Comparison of ENCODE assay signal across 9 mouse cellular contexts in the genomic region with DNA sequence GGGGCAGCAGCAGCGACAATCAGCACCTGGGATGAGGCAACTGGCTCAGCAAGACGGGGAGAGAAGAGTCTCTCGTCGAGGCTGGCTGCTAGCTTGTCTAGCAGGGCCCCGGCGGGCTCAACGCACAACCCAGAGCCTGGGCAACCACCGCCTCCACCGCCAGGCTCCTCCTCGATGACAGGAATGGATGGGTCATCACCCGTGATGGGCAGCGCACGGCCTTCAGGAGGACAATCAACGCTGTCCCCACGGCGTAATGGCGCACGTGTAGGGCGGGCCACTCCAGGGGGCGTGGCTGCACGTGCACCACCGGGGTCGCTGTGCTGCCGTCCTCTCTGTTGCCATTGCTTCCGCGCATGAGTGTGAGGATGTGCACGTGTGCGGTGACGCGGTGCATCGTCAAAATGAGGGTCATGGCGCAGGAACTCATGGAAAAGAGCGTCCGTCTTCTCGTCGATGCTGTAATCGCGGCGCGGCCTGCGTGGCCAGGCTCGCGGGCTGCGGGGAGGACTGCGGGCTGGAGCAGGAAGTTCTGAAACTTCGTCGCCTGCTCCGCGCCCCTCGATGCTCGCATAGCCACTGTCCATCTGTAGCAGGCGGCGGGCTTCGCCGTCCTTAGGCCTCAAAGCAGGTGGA. TPM values are rescaled to one million over a fixed set of nuclear protein-coding genes. Genes with fewer than 3 reads are reported as not detected.
A peak's percentile ranks its signal among the peaks of the same experiment; 100 is the strongest.
DNase-seq lines count a peak whose midpoint lies in the region; ATAC-seq and TF ChIP-seq lines count a peak whose summit lies in the region.
"Had no signal": no experiment of that assay in that cellular context is flagged by ENCODE, and none has a peak within 500 bp of the region (broad histone marks: within the 10 kb centered on the region; RNA-seq: fewer than 3 reads in every experiment).

No protein-coding gene starts in this region.

- H3K4me3 ChIP-seq in heart, embryonic 13.5 days: peak overlapping the region; percentile 20
- peak overlapping the region; percentile 0; the same call in 1 of the 2 replicates for H3K4me3 ChIP-seq in G1E (ENCODE audit: low read depth, low read length)
- no peak overlapping the region for H3K4me3 ChIP-seq in hindbrain, postnatal 0 days (ENCODE audit: low read length)
- 0 out of 2 replicates have a peak overlapping the region, but pooled peaks have one; percentile 8 for H3K4me3 ChIP-seq in midbrain, embryonic 15.5 days

- no peaks in the 10 kb centered on the region for H3K9me3 ChIP-seq in heart, embryonic 13.5 days
- peaks cover 7% of the 10 kb centered on the region; the same call in 1 of the 2 replicates for H3K9me3 ChIP-seq in G1E (replicated peaks)
- no peaks in the 10 kb centered on the region for H3K9me3 ChIP-seq in hindbrain, postnatal 0 days (ENCODE audit: low read length)
- H3K9me3 ChIP-seq in midbrain, embryonic 15.5 days: no peaks in the 10 kb centered on the region

- H3K4me2 ChIP-seq in heart, embryonic 13.5 days: peak overlapping the region; percentile 55
- 0 out of 2 replicates have a peak overlapping the region, but pooled peaks have one; percentile 16 for H3K4me2 ChIP-seq in hindbrain, postnatal 0 days (ENCODE audit: low read depth, low read length)
- H3K4me2 ChIP-seq in midbrain, embryonic 15.5 days: peak overlapping the region; percentile 12

- WGBS in heart, embryonic 13.5 days: 24% methylated on average over 55 of the region's 55 CpGs
- WGBS in hindbrain, postnatal 0 days: 16% methylated on average over 55 of the region's 55 CpGs
- WGBS in midbrain, embryonic 15.5 days: 14% methylated on average over 55 of the region's 55 CpGs

- no peak for DNase-seq in heart, postnatal 4 days
- no peak for DNase-seq in G1E (ENCODE audit: low spot score)
- peak; percentile 77 for DNase-seq in embryo, embryonic 11 days
- DNase-seq in hindbrain, postnatal 0 days (ENCODE audit: low spot score): peak; percentile 86
- DNase-seq in gastrocnemius, postnatal 14 days: no peak
- no peak for DNase-seq in spleen, adult 12 weeks (ENCODE audit: low spot score)

- H3K27me3 ChIP-seq in heart, embryonic 13.5 days (replicated peaks): peaks cover 27% of the 10 kb centered on the region
- H3K27me3 ChIP-seq in G1E (ENCODE audit: insufficient read depth, low read length): no peaks in the 10 kb centered on the region; the same call in 1 of the 2 replicates
- H3K27me3 ChIP-seq in hindbrain, postnatal 0 days (ENCODE audit: insufficient read depth, low read length): no peaks in the 10 kb centered on the region
- H3K27me3 ChIP-seq in midbrain, embryonic 15.5 days (replicated peaks): no peaks in the 10 kb centered on the region
- H3K27me3 ChIP-seq: Patski had no signal

- H3K27ac ChIP-seq in heart, embryonic 13.5 days (replicated peaks): no peak overlapping the region
- H3K27ac ChIP-seq in hindbrain, postnatal 0 days: peak overlapping the region; percentile 67
- H3K27ac ChIP-seq in midbrain, embryonic 15.5 days: peak overlapping the region; percentile 2; the same call in 1 of the 2 replicates

- no peak for ATAC-seq in heart, embryonic 13.5 days (ENCODE audit: extremely low read depth, insufficient number of reproducible peaks, low FRiP score, low TSS enrichment)
- no peak for ATAC-seq in G1E (ENCODE audit: extremely low read depth, insufficient number of reproducible peaks, low FRiP score, poor library complexity, severe bottlenecking)
- ATAC-seq in hindbrain, postnatal 0 days: peak; percentile 74
- ATAC-seq in midbrain, embryonic 15.5 days (replicated peaks): peak; percentile 62
- ATAC-seq: Patski had no signal

- intact Hi-C loops in gastrocnemius, postnatal 14 days (cut with DNase I; ENCODE audit: low total_unique reads): no loop called here

- H3K36me3 ChIP-seq in heart, embryonic 13.5 days: peaks cover 72% of the 10 kb centered on the region
- peaks cover 100% of the 10 kb centered on the region for H3K36me3 ChIP-seq in G1E (replicated peaks)
- H3K36me3 ChIP-seq in hindbrain, postnatal 0 days (ENCODE audit: insufficient read depth, low read length): peaks cover 67% of the 10 kb centered on the region
- H3K36me3 ChIP-seq in midbrain, embryonic 15.5 days (replicated peaks): peaks cover 75% of the 10 kb centered on the region

- H3K4me1 ChIP-seq in heart, embryonic 13.5 days: peaks cover 33% of the 10 kb centered on the region
- peaks cover 46% of the 10 kb centered on the region for H3K4me1 ChIP-seq in G1E (ENCODE audit: insufficient read depth, low read depth, low read length)
- peaks cover 3% of the 10 kb centered on the region; the same call in 1 of the 2 replicates for H3K4me1 ChIP-seq in hindbrain, postnatal 0 days (ENCODE audit: insufficient read depth, low read length)
- H3K4me1 ChIP-seq in midbrain, embryonic 15.5 days: peaks cover 22% of the 10 kb centered on the region

- H3K9ac ChIP-seq in heart, embryonic 13.5 days: peak overlapping the region; percentile 59
- no peak overlapping the region for H3K9ac ChIP-seq in hindbrain, postnatal 0 days (replicated peaks; ENCODE audit: low read length)
- H3K9ac ChIP-seq in midbrain, embryonic 15.5 days: no peak overlapping the region

- no peak for TF ChIP-seq CTCF in G1E (IDR thresholded peaks at IDR 0.05; ENCODE audit: low read depth, low read length)
- peak; percentile 44; the same call in 1 of the 2 replicates for TF ChIP-seq CTCF in hindbrain, postnatal 0 days (IDR thresholded peaks at IDR 0.05; ENCODE audit: low read depth)

RNA-seq across cellular contexts. Expression of gene Atp5d, which starts 7.0 kb away (rescaled TPM):
- 808 and 893 TPM in 2 replicates for polyA plus RNA-seq in heart, embryonic 13.5 days (2015; fragmentation: Nextera tagmentation; extraction: Ambion mirVana)
- total RNA-seq in heart, postnatal 4 days (2021): 1,000 to 10,000 TPM in 1 of 2 experiments, 100 to 1,000 TPM in 1; 966 to 1,003 TPM
- total RNA-seq in G1E (2014; fragmentation: Nextera tagmentation) (248 and 258 TPM in 2 replicates), G1E (2017) (81.9 and 82.7 TPM in 2 replicates)
- 1,539 and 1,678 TPM in 2 replicates for polyA plus RNA-seq in G1E (2012)
- total RNA-seq in hindbrain, postnatal 0 days (2014; rRNA removed): 273 and 303 TPM in 2 replicates
- polyA plus RNA-seq in hindbrain, postnatal 0 days (2015; fragmentation: Nextera tagmentation; extraction: Ambion mirVana): 733 and 736 TPM in 2 replicates
- polyA plus RNA-seq in midbrain, embryonic 15.5 days (2015; fragmentation: Nextera tagmentation; extraction: Ambion mirVana): 444 and 468 TPM in 2 replicates
- total RNA-seq in gastrocnemius, postnatal 14 days (2021): 100 to 1,000 TPM; 657 to 736 TPM

RNA-seq across cellular contexts. Expression of gene Cbarp, which starts 9.2 kb away (rescaled TPM):
- 1.6 and 2.5 TPM in 2 replicates for polyA plus RNA-seq in heart, embryonic 13.5 days (2015; fragmentation: Nextera tagmentation; extraction: Ambion mirVana)
- 1 to 10 TPM; 3.7 to 5.1 TPM for total RNA-seq in heart, postnatal 4 days (2021)
- total RNA-seq in G1E (2014; fragmentation: Nextera tagmentation) (67.2 and 74.4 TPM in 2 replicates), G1E (2017) (3.7 and 5.5 TPM in 2 replicates)
- 66.6 and 73.9 TPM in 2 replicates for polyA plus RNA-seq in G1E (2012)
- total RNA-seq in hindbrain, postnatal 0 days (2014; rRNA removed): 270 and 288 TPM in 2 replicates
- polyA plus RNA-seq in hindbrain, postnatal 0 days (2015; fragmentation: Nextera tagmentation; extraction: Ambion mirVana): 95.5 and 106 TPM in 2 replicates
- polyA plus RNA-seq in midbrain, embryonic 15.5 days (2015; fragmentation: Nextera tagmentation; extraction: Ambion mirVana): 65.7 and 66.9 TPM in 2 replicates
- 1 to 10 TPM; 1.6 TPM for total RNA-seq in gastrocnemius, postnatal 14 days (2021)

RNA-seq across cellular contexts. Expression of gene Stk11, which starts 15.8 kb away (rescaled TPM):
- 12.0 and 13.0 TPM in 2 replicates for polyA plus RNA-seq in heart, embryonic 13.5 days (2015; fragmentation: Nextera tagmentation; extraction: Ambion mirVana)
- 10 to 100 TPM; 98.7 to 99.9 TPM for total RNA-seq in heart, postnatal 4 days (2021)
- total RNA-seq in G1E (2014; fragmentation: Nextera tagmentation) (138 and 172 TPM in 2 replicates), G1E (2017) (150 and 154 TPM in 2 replicates)
- 161 and 170 TPM in 2 replicates for polyA plus RNA-seq in G1E (2012)
- 86.4 and 86.6 TPM in 2 replicates for total RNA-seq in hindbrain, postnatal 0 days (2014; rRNA removed)
- 13.9 and 15.0 TPM in 2 replicates for polyA plus RNA-seq in hindbrain, postnatal 0 days (2015; fragmentation: Nextera tagmentation; extraction: Ambion mirVana)
- polyA plus RNA-seq in midbrain, embryonic 15.5 days (2015; fragmentation: Nextera tagmentation; extraction: Ambion mirVana): 19.6 and 20.5 TPM in 2 replicates
- total RNA-seq in gastrocnemius, postnatal 14 days (2021): 10 to 100 TPM; 87.6 to 98.0 TPM

RNA-seq across cellular contexts. Expression of gene Midn, which starts 16.6 kb away (rescaled TPM):
- polyA plus RNA-seq in heart, embryonic 13.5 days (2015; fragmentation: Nextera tagmentation; extraction: Ambion mirVana): 15.6 and 15.7 TPM in 2 replicates
- total RNA-seq in heart, postnatal 4 days (2021): 100 to 1,000 TPM; 145 to 163 TPM
- total RNA-seq in G1E (2014; fragmentation: Nextera tagmentation) (89.8 and 92.3 TPM in 2 replicates), G1E (2017) (19.2 and 24.3 TPM in 2 replicates)
- polyA plus RNA-seq in G1E (2012): 295 and 302 TPM in 2 replicates
- 146 and 172 TPM in 2 replicates for total RNA-seq in hindbrain, postnatal 0 days (2014; rRNA removed)
- 14.7 and 15.8 TPM in 2 replicates for polyA plus RNA-seq in hindbrain, postnatal 0 days (2015; fragmentation: Nextera tagmentation; extraction: Ambion mirVana)
- 29.5 and 29.9 TPM in 2 replicates for polyA plus RNA-seq in midbrain, embryonic 15.5 days (2015; fragmentation: Nextera tagmentation; extraction: Ambion mirVana)
- total RNA-seq in gastrocnemius, postnatal 14 days (2021): 10 to 100 TPM; 40.3 to 43.6 TPM

RNA-seq across cellular contexts. Expression of gene Sbno2, which starts 26.1 kb away (rescaled TPM):
- polyA plus RNA-seq in heart, embryonic 13.5 days (2015; fragmentation: Nextera tagmentation; extraction: Ambion mirVana): 9.1 and 10.1 TPM in 2 replicates
- total RNA-seq in heart, postnatal 4 days (2021): 10 to 100 TPM; 19.0 to 19.4 TPM
- total RNA-seq in G1E (2014; fragmentation: Nextera tagmentation) (24.7 and 34.2 TPM in 2 replicates), G1E (2017) (18.0 and 18.1 TPM in 2 replicates)
- polyA plus RNA-seq in G1E (2012): 34.8 and 37.4 TPM in 2 replicates
- total RNA-seq in hindbrain, postnatal 0 days (2014; rRNA removed): 22.8 and 23.7 TPM in 2 replicates
- polyA plus RNA-seq in hindbrain, postnatal 0 days (2015; fragmentation: Nextera tagmentation; extraction: Ambion mirVana): 6.9 and 7.8 TPM in 2 replicates
- polyA plus RNA-seq in midbrain, embryonic 15.5 days (2015; fragmentation: Nextera tagmentation; extraction: Ambion mirVana): 13.8 and 16.8 TPM in 2 replicates
- total RNA-seq in gastrocnemius, postnatal 14 days (2021): 1 to 10 TPM; 6.2 to 6.3 TPM

Comparison
In these comparisons a context has a peak if more than half of its experiments do, and no peak if none do; other contexts are left out.
1. ATAC-seq: peak in hindbrain, postnatal 0 days (single experiment) and midbrain, embryonic 15.5 days (single experiment); none in heart, embryonic 13.5 days (single experiment) and G1E (single experiment).
2. DNase-seq: peak in embryo, embryonic 11 days (single experiment) and hindbrain, postnatal 0 days (single experiment); none in heart, postnatal 4 days (single experiment), G1E (single experiment), gastrocnemius, postnatal 14 days (single experiment) and spleen, adult 12 weeks (single experiment).
3. Peak in every context shown above with its lines, with median percentiles within 50 percentile points of each other: H3K4me2 ChIP-seq.